Mouse (Mus musculus): Measurements from ENCODE around the gene Ppfia3. TPM values are rescaled to one million over a fixed set of nuclear protein-coding genes. Genes with fewer than 3 reads are reported as not detected.

Gene Ppfia3
- total RNA-seq (2023): under 1 TPM in 1 of 2 experiments, not detected in 1; 0.31 TPM

GRCm38 (mm10) chr7:45366652-45367019, at the start of gene Ppfia3:
Gene Ppfia3, minus strand, starts transcription at chr7:45367019.

GRCm38 (mm10) chr7:45413113-45413863, 46.5 kb upstream of the Ppfia3 start, which contains the start of gene Ntf5:
Gene Ntf5, plus strand, starts transcription at chr7:45413695.

GRCm38 (mm10) chr7:45405091-45406075, 38.6 kb upstream of the Ppfia3 start, which contains the start of gene Kcna7:
Gene Kcna7, plus strand, starts transcription at chr7:45405653.

GRCm38 (mm10) chr7:45395578-45396336, 28.9 kb upstream of the Ppfia3 start, which contains the start of gene Snrnp70:
Gene Snrnp70, minus strand, starts transcription at chr7:45395742.

GRCm38 (mm10) chr7:45370475-45371311, 3.9 kb upstream of the Ppfia3 start, which contains the start of gene Lin7b:
Gene Lin7b, minus strand, starts transcription at chr7:45370583.

GRCm38 (mm10) chr7:45335056-45335455, 31.8 kb downstream of the Ppfia3 start, which contains the start of gene Hrc:
Gene Hrc, plus strand, starts transcription at chr7:45335290.

GRCm38 (mm10) chr7:45333431-45333982, 33.3 kb downstream of the Ppfia3 start, which contains the start of gene Trpm4:
Gene Trpm4, minus strand, starts transcription at chr7:45333780.

Other genes starting within 250 kb of the Ppfia3 start
- 1,000 to 10,000 TPM; 1,010 to 1,023 TPM for gene Rps11, start 242.6 kb downstream of the Ppfia3 start, total RNA-seq (2023)
- 1,000 to 10,000 TPM; 1,046 to 1,214 TPM for gene Rpl13a, start 238.3 kb downstream of the Ppfia3 start, total RNA-seq (2023)
- gene Gm45713, start 230.8 kb downstream of the Ppfia3 start, total RNA-seq (2023): not detected
- 10 to 100 TPM; 22.2 to 29.2 TPM for gene Flt3l, start 230.6 kb downstream of the Ppfia3 start, total RNA-seq (2023)
- gene Pih1d1, start 212.7 kb downstream of the Ppfia3 start, total RNA-seq (2023): 10 to 100 TPM; 46.2 to 47.4 TPM
- 10 to 100 TPM; 82.4 to 96.0 TPM for gene Aldh16a1, start 212.4 kb downstream of the Ppfia3 start, total RNA-seq (2023)
- gene Slc17a7, start 203.1 kb downstream of the Ppfia3 start, total RNA-seq (2023): not detected
- not detected for gene Gfy, start 187.4 kb downstream of the Ppfia3 start, total RNA-seq (2023)
- not detected for gene Pth2, start 186.0 kb downstream of the Ppfia3 start, total RNA-seq (2023)
- not detected for gene Ccdc155, start 162.1 kb downstream of the Ppfia3 start, total RNA-seq (2023)
- 1 to 10 TPM; 1.0 to 1.3 TPM for gene Dkkl1, start 154.9 kb downstream of the Ppfia3 start, total RNA-seq (2023)
- not detected for gene Tead2, start 151.3 kb downstream of the Ppfia3 start, total RNA-seq (2023)
- gene Cd37, start 127.9 kb downstream of the Ppfia3 start, total RNA-seq (2023): 100 to 1,000 TPM; 297 to 345 TPM
- under 1 TPM; 0.57 to 0.59 TPM for gene Slc6a16, start 125.9 kb downstream of the Ppfia3 start, total RNA-seq (2023)
- under 1 TPM in 1 of 2 experiments, not detected in 1; 0.24 TPM for gene Slc6a21, start 89.5 kb downstream of the Ppfia3 start, total RNA-seq (2023)
- gene Trpm4, start 33.2 kb downstream of the Ppfia3 start, total RNA-seq (2023): 1 to 10 TPM; 2.3 to 4.8 TPM
- under 1 TPM in 1 of 2 experiments, not detected in 1; 0.68 TPM for gene Hrc, start 31.7 kb downstream of the Ppfia3 start, total RNA-seq (2023)
- gene Lin7b, start 3.6 kb upstream of the Ppfia3 start, total RNA-seq (2023): under 1 TPM in 1 of 2 experiments, not detected in 1; 0.66 TPM
- 100 to 1,000 TPM; 256 to 279 TPM for gene Snrnp70, start 28.7 kb upstream of the Ppfia3 start, total RNA-seq (2023)
- not detected for gene Kcna7, start 38.6 kb upstream of the Ppfia3 start, total RNA-seq (2023)
- not detected for gene Ntf5, start 46.7 kb upstream of the Ppfia3 start, total RNA-seq (2023)
- gene Lhb, start 53.8 kb upstream of the Ppfia3 start, total RNA-seq (2023): not detected
- 10 to 100 TPM; 58.1 to 59.5 TPM for gene Gys1, start 67.8 kb upstream of the Ppfia3 start, total RNA-seq (2023)
- gene Ruvbl2, start 71.1 kb upstream of the Ppfia3 start, total RNA-seq (2023): 10 to 100 TPM; 39.6 to 42.2 TPM
- gene Ftl1, start 92.9 kb upstream of the Ppfia3 start, total RNA-seq (2023): 1,000 to 10,000 TPM; 1,390 to 1,483 TPM
- gene Bax, start 99.9 kb upstream of the Ppfia3 start, total RNA-seq (2023): 10 to 100 TPM; 42.0 to 45.1 TPM
- gene Tulp2, start 114.9 kb upstream of the Ppfia3 start, total RNA-seq (2023): not detected
- gene Gm45808, start 119.8 kb upstream of the Ppfia3 start, total RNA-seq (2023): 1 to 10 TPM; 1.2 to 2.5 TPM
- 1 to 10 TPM; 5.9 to 6.1 TPM for gene Dhdh, start 121.8 kb upstream of the Ppfia3 start, total RNA-seq (2023)
- 100 to 1,000 TPM; 111 to 114 TPM for gene Nucb1, start 143.4 kb upstream of the Ppfia3 start, total RNA-seq (2023)
- 100 to 1,000 TPM; 253 to 370 TPM for gene Ppp1r15a, start 159.2 kb upstream of the Ppfia3 start, total RNA-seq (2023)
- under 1 TPM in 1 of 2 experiments, not detected in 1; 0.15 TPM for gene Plekha4, start 159.3 kb upstream of the Ppfia3 start, total RNA-seq (2023)
- gene Hsd17b14, start 187.9 kb upstream of the Ppfia3 start, total RNA-seq (2023): not detected
- gene Bcat2, start 203.1 kb upstream of the Ppfia3 start, total RNA-seq (2023): 10 to 100 TPM; 39.9 to 42.5 TPM
- gene Fgf21, start 248.5 kb upstream of the Ppfia3 start, total RNA-seq (2023): not detected

All from neutrophil, adult 83 days (primary cell).